Mouse (Mus musculus) retina, postnatal 1 day (tissue): ENCODE results near the gene Spock1.
A peak's percentile ranks its signal among the peaks of the same experiment; 100 is the strongest.
"Not testable (repeated sequence)": the region's sequence is repeated elsewhere in the genome, so short reads cannot be mapped to it uniquely, and the experiment has no call there.

Source experiments
- DNase-seq: peaks from one replicate; pipeline ENCODE4 v3.0.0-alpha.2; 2012

Gene Spock1

DNA sequence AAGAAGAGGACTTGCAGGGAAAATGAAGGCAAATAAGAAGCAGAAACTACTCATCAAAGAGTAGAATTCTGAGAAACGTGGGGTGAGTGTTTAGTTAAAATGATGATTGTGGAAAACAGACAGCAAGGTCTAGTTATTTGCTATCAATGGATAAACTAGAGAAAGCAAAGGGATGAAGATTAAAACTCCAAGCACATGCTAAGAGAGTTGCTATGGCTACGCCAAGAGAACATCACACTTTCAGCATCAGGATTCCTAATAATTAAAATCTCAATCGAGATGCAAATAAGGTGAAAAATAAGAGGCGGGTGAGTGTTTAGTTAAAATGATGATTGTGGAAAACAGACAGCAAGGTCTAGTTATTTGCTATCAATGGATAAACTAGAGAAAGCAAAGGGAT is 437.2 kb downstream of the Spock1 start:
- not testable (repeated sequence) for DNase-seq

DNA sequence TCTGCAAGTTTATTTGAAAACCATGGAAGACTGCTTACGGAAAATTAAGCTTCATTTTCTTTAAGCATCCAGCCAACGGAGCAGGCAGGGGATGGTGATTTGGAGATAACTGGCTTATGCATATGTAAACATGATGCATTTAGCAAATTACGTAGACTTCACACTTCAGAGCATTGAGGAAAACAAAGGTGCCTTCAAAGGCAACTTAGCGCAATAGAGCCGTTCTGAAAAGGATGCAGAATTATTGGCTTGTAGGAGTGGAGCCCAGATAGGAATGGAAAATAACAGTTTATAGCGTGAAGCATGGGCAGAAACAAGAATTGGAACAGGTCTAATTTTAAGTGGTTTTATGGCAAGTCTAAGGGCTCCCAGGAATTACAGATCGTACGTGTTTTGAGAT is 448.2 kb downstream of the Spock1 start:
- no peak for DNase-seq

- DNase-seq, result peak; percentile 80
Observed at GRCm38 (mm10) chr13:57450189-57450821, 457.8 kb downstream of the Spock1 start.

DNA sequence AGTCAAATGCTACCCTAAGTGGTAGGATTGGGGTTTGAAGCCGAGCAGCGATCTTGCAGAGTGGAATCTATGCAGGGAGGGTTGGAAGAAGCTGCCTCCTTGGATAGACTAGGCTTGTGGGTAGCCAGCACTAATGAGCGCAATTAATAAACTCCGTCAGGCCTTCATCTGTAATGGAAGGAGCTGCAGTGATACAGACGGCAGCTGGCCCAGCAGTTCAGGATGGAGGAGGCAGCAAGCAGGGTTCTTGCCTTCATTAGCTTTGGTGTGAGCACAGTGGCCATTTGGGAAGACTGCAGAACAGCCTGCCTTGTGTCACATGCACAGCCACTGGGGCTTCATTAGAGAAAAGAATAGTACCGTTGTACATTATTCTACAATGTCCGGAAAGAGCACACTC is 459.2 kb downstream of the Spock1 start:
- DNase-seq, result peak; percentile 63

DNA sequence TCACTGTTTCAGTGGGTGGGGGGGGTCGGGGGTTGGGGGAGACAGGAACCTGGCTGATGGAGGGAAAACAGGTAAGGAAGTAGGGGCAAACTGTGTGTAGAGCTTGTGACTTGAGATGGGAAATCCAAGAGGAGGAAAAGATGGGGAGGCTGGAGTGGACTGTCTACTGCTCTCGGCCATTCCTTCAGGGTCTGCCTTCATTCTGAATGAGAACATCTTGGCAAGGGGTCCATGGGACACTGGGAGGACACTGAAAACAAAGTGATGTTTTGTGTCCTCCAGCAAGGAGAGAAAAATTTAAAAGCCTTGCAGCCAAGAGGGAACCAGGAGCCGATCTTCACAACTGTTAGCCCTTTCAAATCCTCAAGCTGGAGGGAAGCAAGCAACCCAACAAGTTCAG is 463.2 kb downstream of the Spock1 start:
- DNase-seq, result no peak

GRCm38 (mm10) chr13:57440111-57440510 is 468.0 kb downstream of the Spock1 start:
- DNase-seq, result no peak

DNA sequence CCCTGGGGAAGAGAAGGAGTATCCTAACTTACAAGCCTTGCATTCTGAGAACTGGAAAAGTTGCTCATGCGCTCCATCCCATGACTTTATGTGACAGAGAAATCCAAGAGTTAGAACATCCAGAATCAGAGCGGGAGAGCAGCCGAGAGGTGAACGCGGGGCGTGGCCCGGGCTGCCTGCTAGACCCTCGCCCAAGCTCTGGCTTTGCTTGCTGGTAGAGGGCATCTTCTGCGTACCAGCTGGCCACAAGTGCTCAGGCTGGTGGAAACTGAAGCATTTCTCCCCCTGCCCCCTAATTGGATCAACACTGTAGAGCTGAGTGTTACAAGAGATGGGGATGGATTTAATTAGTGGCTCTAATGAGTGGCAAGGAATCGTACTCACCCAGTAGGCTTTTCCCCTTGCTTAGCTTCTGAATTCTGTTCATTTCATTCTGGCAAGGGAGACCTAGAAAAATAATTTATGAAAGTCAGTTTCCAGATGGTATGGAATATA is 472.4 kb downstream of the Spock1 start:
- DNase-seq, result peak; percentile 89

- DNase-seq, result no peak
Observed at GRCm38 (mm10) chr13:57433848-57434247, 474.3 kb downstream of the Spock1 start.

DNA sequence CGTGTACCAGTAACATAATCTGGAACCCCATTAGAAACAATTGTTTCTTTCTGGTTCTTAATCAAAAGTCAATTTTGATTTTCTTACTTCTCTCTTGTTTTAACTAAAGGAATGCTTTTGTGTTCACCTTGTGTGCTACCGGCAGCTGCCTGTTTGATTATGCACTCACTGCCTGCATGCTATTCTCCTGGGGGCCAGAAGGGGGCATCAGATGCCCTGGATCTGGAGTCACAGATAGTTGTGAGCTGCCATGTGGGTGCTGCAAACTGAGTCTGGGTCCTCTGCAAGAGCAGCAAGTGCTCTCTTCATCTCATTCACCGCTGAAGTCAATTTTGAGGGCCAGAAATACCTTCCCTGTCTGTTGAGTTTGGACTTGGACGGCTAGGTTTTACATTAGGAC is 476.3 kb downstream of the Spock1 start:
- no peak for DNase-seq

GRCm38 (mm10) chr13:57428840-57429239 is 479.3 kb downstream of the Spock1 start:
- DNase-seq, result no peak

GRCm38 (mm10) chr13:57418781-57419180 is 489.4 kb downstream of the Spock1 start:
- DNase-seq, result no peak

- DNase-seq, result no peak
Observed at GRCm38 (mm10) chr13:57414716-57415115, 493.4 kb downstream of the Spock1 start.

DNA sequence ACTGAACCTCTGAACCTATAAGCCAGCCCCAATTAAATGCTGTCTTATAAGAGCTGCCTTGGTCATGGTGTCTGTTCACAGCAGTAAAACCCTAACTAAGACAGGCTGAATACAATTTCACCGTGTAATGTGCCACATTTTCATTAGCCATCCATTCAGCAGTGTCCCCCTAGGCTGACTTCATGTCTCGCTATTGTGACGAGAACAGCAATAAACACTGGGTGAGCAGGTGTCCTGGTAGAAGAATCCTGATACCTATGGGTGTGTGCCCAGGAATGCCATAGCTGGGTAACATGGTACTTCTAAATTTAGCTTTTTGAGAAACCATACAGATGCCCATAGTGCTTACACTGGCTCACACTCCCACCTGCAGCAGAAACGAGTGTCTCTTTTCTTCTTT is 500.5 kb downstream of the Spock1 start:
- no peak for DNase-seq

GRCm38 (mm10) chr13:57402386-57402785 is 505.7 kb downstream of the Spock1 start:
- DNase-seq, result no peak

DNA sequence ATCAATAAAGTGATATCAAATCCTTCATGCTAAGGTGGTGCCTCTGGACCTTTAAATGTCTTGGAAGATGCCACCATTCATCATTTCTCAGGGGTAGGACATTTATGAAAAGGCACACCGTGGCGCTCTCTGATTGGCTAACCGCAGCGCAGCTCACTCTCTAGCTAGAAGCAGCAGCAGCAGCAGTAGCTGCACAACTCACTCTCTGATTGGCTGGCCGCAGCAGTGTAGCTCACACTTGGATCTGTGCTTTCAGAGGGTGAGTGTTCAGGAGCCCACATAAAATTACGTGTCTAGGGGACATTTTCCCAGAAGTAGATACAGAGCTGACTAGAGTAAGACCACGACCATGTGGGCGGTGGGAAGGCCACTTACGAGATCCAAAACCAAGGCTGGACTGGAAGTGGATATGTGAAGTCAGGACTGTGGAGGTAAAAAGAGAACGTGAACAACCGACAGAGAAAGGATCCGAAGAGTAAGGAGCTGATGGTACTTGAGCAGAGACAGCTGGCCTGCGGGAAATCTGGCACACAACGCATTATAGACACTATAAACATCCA is 535.9 kb downstream of the Spock1 start:
- DNase-seq, result no peak
